Mouse (Mus musculus) ovary, adult 18-20 months (tissue): ENCODE data around the gene Ufsp2.

Source experiments
- DNase-seq: peaks from one replicate; pipeline ENCODE4 v3.0.0; 2022; ENCODE audit warnings: low spot score, mixed read lengths

Gene Ufsp2

GRCm38 (mm10) chr8:46010746-46011680 lies 35.7 kb downstream of the Ufsp2 start:
- DNase-seq = no peak

- DNase-seq = no peak
Measured at GRCm38 (mm10) chr8:46022203-46022602, 46.9 kb downstream of the Ufsp2 start.

GRCm38 (mm10) chr8:46022758-46023157 lies 47.4 kb downstream of the Ufsp2 start:
- DNase-seq = no peak

GRCm38 (mm10) chr8:46024392-46024791 lies 49.1 kb downstream of the Ufsp2 start:
- DNase-seq = no peak

- DNase-seq = no peak
Measured at GRCm38 (mm10) chr8:46036217-46036616, 60.9 kb downstream of the Ufsp2 start.

- DNase-seq = no peak
Measured at GRCm38 (mm10) chr8:46039666-46040065, 64.3 kb downstream of the Ufsp2 start.

- no peak for DNase-seq
Measured at GRCm38 (mm10) chr8:46040260-46040659, 64.9 kb downstream of the Ufsp2 start.
